Mouse (Mus musculus): ENCODE results near the gene Tsnaxip1.
"Not testable (repeated sequence)": the region's sequence is repeated elsewhere in the genome, so short reads cannot be mapped to it uniquely, and the experiment has no call there.

The Tsnaxip1 gene

DNA sequence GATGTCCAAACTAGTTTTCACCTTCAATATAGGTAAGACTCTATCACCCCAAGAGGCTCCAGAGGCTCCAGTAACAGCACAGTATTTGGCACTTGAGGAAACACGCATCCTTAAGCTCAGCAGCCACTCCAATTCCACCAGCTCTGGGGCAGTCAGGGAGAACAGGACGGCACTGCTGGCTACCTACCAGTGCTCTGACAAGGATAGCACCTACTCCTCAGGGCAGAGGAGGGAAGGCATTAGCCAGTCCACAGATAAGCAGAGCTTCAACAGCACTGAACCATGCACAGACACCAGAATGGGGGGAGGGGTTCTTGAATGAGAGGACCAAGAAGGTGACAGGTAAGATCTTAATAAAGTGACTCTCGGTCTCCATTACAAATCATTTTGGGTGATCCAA is 7.9 kb upstream of the Tsnaxip1 start:
- no peak for DNase-seq

DNA sequence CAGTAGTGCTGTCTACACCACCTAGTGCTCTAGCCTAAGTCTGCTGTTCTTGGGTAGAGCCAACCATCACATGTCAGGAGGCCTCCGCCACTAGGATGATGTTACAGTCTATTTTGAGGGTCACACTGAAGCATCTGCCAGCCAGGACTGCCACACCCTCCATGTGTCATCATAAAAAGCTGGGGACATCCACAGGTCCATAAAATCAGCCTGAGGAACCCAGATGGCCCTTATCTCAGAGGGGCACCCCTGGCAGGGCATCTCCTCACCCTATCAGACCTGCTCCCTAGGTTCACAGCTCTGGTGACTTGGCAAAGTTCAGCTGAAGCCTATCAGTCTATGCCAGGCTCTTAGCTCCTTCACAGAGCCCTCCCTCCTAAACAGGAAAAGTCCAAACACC is 6.6 kb upstream of the Tsnaxip1 start:
- DNase-seq = no peak

DNA sequence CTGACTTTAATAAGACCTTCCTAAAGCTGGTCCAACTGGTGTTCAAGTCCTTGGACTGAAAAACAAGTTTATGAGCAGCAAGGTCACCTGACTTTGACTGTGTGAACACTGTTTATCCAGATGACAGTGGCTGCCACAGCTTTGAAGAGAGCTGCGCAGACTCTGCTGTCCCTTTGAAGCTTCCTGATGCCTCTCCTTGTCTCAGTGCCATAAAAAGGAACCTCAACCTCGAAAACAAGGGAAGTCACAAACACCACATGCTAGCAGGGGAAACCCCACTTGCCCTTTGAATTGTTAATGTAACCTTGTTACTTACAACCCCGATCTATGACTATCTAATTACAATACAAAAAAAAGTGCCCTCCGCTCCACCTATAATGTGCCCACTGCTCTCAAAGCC is 2.0 kb upstream of the Tsnaxip1 start:
- DNase-seq = no peak

DNA sequence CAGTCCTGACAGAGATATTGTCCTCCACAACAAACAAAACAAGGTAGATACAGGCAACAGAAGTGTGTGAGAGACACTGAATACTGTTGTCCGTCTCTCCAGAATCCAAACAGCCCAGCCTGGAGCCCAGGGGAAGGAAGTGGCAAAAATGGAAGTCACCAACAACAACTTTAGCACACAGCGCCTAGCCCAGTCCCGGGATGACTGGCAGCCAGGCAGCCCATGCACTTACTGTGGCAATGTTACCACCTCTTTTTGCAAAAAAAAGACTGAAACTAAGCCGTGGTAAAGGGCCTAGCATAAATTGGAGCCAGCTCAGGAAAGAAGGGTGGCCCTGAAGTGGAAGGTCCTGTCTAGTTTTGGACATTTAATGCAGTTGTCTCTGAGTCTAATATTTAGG is 1.2 kb upstream of the Tsnaxip1 start:
- DNase-seq = no peak

DNA sequence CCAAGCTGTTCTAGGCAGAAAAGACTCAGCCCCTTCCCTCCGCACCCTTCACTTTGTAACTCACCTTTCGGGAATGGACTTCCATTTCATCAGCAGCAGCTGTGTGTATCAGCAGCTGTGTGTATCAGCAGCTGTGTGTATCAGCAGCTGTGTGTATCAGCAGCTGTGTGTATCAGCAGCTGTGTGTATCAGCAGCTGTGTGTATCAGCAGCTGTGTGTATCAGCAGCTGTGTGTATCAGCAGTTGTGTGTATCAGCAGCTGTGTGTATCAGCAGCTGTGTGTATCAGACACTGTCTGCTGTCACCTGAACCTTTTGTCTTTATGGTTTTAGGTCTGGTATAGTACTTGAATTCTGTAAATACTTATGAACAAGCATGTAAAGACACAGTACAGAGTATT is 6.2 kb downstream of the Tsnaxip1 start:
- DNase-seq = not testable (repeated sequence)

DNA sequence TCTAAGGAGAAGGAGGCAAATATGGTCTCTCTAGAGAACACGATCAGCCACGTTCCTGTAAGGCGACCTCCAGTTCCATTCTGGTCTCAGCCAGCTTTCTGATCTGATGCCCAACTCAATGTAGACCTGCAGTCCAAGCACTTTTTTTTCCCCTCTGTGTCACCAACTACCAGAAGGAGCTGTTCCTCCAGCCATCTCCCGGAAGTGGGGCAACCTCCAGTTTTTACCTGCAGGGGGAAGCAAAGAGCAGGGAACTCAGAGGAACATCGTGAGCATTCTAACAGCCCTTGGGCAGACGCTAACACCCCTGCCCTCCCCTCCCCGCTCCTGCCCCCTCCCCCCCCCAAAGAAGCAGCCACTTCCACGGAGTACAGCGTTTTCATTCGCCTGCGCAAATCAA is 7.8 kb downstream of the Tsnaxip1 start:
- peak; percentile 53 to 73 for DNase-seq

DNA sequence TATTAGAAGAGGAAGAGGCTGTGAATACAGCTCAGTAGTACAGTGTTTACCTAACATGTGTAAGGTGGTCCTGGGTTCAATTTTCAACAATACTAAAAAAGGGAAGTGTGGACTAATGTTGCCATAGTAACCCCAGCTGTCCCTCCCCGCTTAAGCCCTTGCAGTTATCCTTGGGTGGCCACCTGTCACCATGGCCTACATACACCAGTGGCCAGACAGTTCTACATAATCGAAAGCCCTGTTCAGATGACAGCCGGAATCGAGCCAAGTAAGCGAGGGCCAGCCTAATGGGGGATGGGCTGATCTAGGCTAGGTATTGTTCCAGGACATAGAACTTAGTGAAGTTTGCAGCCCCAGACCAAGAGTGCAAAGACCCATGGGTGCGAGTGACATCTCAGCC is 9.5 kb downstream of the Tsnaxip1 start:
- DNase-seq = peak in 1 of 2 experiments; percentile 37

DNA sequence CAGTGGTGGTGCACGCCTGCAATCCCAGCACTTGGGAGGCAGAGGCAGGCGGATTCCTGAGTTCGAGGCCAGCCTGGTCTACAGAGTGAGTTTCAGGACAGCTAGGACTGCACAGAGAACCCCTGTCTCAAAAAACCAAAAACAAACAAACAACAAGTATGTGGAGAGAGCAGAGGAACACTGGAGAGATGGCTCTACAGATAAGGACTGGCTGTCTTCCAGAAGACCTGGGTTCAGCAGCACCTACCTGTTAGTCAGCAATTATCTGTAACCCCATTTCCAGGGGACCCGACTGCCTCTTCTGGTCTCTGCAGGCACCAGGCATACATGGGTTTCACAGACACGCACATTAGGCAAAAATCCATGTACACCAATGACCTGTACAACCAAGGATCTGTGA is 11.7 kb downstream of the Tsnaxip1 start:
- DNase-seq = no peak

DNA sequence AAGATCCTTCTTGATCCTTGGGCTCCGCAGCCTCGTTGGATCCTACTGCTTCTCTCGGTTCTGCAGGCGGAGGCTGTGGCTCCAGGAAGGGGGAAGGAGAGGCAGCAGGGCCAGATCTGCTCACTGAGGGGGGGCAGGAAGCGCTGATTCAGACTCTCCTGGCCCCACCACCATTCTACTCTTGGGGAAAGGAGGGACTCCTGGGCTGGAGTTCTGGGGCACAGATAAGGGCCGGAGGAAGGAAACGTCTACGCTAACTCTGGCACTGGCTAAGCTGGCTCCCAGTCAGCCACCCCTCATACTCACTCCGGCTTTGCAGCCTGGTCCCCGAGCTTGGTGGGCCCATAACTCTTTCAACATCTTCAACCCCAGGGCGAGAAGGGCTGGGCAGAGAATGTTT is 19.1 kb downstream of the Tsnaxip1 start:
- no peak for DNase-seq

DNA sequence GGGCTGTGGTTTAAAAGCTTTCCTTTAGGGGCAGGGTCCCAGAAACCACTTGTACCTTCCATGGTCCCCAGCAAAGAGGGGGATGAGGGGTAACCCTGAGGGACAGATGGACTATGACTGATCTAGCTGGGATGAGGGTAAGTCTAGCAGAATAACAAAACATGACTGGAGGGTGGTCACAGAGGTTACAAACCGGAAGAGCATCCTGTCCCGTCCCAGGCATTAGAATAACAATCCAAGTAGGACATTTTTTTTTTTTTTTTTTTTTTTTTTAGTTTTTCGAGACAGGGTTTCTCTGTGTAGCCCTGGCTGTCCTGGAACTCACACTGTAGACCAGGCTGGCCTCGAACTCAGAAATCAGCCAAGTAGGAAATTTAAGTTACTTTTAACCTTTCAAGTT is 22.5 kb downstream of the Tsnaxip1 start:
- no peak for DNase-seq

DNA sequence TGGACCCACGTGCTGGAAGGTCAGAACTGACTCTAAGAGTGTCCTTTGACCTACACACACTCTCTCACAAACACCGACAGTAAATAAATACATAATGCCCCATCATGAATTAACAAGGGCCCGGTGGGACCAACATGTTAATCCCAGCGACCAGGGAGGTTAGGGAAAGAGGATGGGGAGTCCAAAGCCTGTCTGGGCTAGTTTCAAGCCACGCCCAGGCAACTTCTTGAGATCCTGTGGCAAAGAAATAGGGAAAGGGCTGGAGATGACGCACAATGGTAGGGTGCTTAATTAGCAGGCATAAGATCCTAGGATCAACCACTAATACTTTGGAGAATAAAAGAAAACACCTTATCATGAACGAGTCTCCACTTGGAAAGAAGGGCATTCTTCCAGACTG is 23.1 kb downstream of the Tsnaxip1 start:
- DNase-seq = no peak

DNA sequence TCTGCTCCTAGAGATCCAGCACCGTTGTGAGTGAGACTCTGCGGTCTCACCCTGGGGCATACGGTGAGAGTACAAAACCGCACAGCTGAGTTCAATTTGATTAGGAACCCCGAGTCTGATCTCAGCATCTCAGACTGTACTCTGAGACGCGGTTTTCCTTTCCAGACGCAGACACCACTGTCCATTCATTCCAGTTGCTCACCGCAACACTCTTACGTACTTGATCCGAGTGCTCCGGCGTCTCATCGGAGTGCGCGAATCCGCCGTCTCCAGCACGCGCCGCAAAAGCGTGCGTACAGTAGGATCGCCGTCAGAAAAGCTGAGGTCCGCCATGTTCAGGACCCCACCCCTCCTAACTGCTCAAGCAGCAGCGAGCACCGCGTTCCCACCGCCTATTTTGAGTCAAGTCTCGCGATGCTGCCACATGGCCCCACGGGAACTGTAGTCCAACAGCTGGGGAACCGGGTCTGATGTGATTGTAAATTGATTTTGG is 24.2 kb downstream of the Tsnaxip1 start:
- DNase-seq = peak; percentile 81 to 89

DNA sequence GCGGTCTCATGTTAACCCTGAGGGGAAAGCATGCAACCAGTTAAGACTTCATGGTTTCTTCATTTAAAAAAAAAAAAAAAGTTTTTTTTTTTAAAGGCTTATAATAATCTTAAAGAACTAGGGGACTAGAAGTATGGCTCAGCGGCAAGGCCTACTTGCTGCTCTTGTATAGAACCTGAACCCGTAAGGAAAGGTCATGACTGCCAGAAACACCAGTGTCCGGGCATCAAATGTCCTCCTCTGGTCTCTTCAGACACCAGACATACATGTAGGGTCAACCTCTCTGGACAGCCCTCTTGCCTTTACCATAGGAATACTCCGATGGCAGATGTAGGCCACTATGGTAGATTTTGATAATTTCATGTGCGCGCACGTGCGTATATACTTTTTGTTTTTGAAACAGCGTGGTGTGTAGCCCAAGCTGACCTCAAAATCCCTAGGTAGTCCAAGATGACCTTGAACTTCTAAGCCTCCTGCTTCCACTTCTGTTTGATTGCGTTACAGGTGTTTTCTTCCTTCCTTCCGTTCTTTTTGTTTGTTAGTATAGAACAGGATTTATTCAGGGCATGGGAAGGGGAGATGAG is 24.7 kb downstream of the Tsnaxip1 start:
- DNase-seq = no peak

DNA sequence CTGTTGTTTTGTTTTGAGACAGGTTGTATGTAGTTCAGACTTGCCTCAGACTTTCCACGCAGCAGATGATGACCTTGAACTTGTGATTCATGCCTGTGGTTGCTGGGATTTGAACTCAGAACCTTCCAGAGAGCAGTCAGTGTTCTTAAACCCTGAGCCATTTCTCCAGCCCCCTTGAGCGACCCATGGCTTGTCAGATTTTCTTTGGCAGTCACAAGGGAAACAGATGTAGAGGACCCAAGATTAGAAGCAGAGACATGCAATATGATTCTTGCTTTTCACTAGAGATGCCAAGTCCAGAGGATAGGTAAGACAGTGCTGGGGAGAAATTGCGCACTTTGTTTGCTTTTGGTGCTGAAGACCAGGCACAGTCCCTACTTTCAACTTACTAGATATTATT is 25.6 kb downstream of the Tsnaxip1 start, which contains the start of gene Cenpt:
Gene Cenpt, minus strand, starts transcription at position 101 of the 400 bp plus-strand sequence.
- no peak for DNase-seq

DNA sequence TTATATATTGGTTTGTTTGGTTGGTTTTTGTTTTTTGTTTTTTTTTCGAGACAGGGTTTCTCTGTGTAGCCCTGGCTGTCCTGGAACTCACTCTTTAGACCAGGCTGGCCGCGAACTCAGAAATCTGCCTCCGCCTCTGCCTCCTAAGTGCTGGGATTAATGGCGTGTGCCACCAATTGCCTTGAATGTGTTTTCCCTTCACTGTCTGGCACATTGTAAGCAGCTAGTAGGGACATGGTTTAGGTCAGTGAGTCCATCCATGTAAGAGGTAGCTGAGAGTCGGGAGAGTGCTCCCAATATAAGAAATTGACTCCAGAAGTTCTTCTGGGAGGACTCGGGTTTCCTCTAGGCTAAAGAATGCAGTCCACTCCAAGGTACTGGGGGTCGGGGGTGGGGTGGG is 26.8 kb downstream of the Tsnaxip1 start:
- peak in 1 of 2 experiments; percentile 29 for DNase-seq

DNA sequence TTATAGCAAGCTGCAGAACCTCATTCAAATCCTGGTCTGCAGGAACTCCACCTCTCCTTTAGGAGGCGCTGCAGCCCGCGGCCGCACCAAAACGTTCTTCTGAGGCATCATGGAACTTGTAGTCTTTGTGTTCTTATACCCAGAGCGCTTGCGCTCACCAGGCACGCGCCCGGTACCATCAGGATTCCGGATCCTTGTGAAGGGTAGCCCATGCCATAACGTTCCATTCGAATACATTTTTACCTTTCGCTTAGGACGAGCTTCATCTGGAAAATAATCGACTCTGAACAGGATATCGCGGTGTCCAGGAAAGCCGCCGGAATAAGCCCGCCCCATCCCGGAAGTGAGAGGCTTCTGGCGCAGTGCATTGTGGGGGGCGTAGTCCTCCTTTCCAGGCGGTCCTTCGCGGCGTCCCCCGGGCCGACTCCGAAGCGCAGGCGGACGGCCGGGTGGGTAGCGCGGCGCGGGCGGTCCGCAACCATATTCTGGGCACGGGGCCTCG is 27.2 kb downstream of the Tsnaxip1 start, which contains the start of gene Thap11:
Gene Thap11, plus strand, starts transcription at position 418 of the 502 bp plus-strand sequence.
- DNase-seq = peak; percentile 93 to 95

DNA sequence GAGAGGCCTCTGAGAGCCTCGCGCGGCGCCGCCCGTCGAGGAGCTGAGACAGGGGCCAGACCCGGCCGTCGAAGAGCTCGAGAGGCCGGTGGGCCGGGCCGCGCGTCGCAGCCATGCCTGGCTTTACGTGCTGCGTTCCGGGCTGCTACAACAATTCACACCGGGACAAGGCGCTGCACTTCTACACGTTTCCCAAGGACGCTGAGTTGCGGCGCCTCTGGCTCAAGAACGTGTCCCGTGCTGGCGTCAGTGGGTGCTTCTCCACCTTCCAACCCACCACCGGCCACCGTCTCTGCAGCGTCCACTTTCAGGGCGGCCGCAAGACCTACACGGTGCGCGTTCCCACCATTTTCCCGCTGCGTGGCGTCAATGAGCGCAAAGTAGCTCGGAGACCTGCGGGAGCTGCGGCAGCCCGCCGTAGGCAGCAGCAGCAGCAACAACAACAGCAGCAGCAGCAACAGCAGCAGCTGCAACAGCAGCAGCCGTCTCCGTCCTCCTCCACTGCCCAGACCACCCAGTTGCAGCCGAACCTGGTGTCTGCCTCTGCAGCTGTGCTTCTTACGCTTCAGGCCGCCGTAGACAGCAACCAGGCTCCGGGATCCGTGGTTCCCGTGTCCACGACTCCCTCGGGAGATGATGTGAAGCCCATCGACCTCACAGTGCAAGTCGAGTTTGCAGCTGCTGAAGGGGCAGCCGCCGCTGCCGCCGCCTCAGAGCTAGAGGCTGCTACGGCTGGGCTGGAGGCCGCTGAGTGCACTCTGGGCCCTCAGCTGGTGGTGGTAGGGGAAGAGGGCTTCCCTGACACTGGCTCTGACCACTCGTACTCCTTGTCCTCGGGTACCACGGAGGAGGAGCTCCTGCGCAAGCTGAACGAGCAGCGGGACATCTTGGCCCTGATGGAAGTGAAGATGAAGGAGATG is 28.0 kb downstream of the Tsnaxip1 start:
- DNase-seq = peak; percentile 68 to 70

DNA sequence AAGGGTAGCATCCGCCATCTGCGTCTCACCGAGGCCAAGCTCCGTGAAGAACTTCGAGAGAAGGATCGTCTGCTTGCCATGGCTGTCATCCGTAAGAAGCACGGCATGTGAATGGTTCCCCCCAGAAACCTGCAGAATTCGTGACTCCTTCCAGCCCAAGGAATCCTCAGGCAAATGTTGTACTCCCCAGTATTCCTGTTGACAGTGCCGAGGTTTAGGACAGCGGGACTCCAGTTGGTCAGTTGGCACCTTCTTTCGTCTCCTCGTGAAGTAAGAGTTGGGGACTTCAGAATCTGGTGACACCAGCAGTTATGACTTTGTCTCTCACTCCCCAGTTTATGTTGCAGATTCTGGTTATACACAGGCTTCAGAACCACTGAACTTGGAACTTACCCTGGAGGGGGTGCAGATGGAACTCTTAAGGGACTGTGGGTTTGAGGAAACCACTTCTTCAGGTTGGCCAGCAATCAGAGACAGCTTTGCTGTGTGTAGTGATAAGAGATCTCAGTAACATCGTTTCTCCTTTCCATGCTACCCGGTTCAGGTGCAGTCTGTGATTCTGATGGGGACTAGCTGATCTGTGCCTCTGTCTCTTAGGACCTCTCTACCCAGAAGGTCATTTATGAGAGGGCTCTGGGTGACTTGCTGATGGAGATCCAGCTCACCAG is 28.8 kb downstream of the Tsnaxip1 start:
- DNase-seq = no peak

DNA sequence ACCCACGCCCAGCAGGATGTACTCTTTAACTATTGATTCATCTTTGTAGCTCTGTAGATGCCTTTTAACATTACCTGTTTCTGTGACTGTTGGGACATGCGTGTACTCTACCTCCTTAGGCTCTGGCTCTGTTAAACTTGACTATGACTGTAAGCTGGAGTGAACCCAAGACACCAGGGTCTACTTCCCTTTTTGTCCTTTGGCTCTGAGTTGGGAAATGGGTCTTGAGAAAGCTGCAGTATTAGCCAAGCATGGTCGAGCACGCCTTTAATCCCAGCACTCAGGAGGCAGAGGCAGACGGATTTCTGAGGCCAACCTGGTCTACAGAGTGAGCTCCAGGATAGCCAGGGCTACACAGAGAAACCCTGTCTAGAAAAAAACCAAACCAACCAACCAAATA is 31.0 kb downstream of the Tsnaxip1 start:
- DNase-seq = no peak

DNA sequence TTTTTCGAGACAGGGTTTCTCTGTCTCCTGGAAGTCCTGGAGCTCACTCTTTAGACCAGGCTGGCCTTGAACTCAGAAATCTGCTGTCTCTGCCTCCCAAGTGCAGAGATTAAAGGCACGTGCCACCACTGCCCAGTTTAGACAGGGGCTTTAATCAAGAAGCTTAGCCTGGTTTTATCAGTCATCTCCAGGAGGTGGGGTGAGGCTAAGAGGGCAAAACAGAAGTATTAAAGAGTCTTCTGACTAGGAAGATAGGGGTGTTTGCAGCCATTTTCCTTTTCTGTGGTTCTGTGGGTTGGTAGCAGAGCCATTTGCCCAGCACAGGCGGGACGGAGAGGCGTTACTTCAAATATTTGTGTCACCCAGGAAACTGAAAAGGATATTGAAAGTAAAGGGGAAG is 31.8 kb downstream of the Tsnaxip1 start:
- no peak for DNase-seq

DNA sequence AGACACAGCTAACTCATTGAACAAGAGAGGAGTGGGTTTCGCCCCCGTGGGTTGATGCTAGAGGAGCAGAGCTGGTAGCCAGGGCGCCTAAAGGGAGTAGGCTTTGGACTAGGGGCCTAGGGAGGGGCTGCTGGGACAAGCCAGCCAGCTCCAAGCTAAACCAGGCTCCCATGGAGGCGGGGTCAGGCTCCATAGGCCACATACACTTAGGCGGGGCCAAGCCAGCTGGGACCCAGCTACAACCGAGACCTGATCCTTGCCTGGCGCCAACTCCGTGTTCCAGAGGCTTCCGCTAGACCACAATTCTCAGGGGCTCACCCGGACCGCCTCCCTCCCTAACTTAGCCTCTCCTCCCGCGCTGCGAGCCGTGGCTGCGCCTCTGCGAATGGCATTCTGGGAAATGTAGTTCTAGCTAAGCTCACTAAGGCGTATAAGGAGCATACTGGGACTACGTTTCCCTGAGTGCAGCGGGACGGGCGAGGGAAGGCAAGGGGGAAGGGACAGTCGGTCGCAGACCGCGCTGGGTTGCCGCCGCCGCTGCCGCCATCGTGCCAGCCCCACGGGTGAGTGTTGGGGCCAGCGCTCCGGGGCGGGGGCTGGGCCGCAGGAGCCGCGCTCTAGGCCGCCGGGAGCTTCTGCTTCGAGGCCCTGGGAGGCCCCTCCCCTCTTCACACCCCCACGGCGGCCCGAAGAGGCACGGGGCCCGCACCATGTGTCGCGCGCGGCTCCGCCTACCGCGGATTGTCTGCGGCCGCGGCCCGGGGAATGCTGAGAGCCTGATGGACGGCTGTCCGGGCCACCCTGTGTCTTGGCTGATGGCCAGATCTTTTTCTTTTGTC is 32.8 kb downstream of the Tsnaxip1 start, which contains the start of gene Nutf2:
Gene Nutf2, plus strand, starts transcription at position 438 of the 839 bp plus-strand sequence.
- peak; percentile 92 for DNase-seq

DNA sequence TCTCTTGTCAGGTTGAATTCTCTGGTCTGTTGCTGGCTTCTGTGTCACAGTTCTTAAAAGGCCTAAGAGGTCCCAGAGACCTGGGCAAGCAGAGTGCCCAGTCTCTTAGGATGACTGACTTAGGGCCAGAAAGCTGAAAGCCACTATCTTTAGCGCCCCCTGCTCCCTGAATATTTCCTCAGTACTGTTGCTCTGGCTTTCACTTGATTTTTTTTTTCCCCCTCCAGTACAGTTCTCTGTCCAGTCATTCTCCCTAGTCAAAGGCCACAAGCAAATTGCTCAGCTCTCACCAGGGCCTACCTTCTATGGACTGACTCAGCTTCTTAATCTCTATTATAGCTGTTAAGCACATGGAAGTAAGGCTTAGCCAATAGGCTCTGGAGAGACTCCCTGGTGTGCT is 34.4 kb downstream of the Tsnaxip1 start:
- DNase-seq = peak in 1 of 2 experiments; percentile 33

All from cerebellum, postnatal 25 days (tissue).